Mouse (Mus musculus): ENCODE measurements around the gene Rfc1. TPM values are rescaled to one million over a fixed set of nuclear protein-coding genes. Genes with fewer than 3 reads are reported as not detected.
"Not testable (repeated sequence)": the region's sequence is repeated elsewhere in the genome, so short reads cannot be mapped to it uniquely, and the experiment has no call there.

Gene Rfc1
- polyA plus RNA-seq, 1 experiment from 2014 or later: 54.3 TPM

GRCm38 (mm10) chr5:65294270-65294669, 41.2 kb downstream of the Rfc1 start:
- Histone ChIP-seq H3K4me3 (no peak overlapping the region), H3K27me3 (ENCODE audit: insufficient read depth, poor library complexity, severe bottlenecking) (no peaks in the 10 kb centered on the region), H3K9me3 (no peaks in the 10 kb centered on the region), H3K4me1 (replicated peaks) (no peaks in the 10 kb centered on the region), H3K27ac (no peak overlapping the region), H3K36me3 (peaks cover 97% of the 10 kb centered on the region)
- DNase-seq (ENCODE audit: low spot score): no peak
- WGBS: 78% methylated on average over 2 of the region's 2 CpGs

DNA sequence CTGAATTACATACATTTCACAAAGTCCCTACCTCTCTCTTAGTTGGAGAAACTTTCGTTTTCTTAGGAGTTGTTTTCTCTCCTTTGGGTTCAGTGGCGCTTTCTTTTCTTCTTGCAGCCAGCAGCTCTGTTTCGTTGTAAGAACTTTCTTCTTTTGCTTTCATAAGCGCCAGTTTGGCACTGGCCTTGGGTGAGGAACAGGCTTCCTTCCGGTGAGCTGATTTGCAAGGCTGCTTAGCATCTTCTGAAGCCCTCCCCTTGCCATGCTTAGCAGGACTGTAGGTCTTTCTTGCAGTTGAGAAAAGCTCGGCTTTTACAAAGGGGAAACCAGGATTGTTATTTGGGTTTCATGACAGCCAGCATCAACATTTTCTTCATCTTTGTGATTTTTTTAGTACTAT, 41.8 kb downstream of the Rfc1 start:
- DNase-seq (ENCODE audit: low spot score): no peak
- Histone ChIP-seq H3K9me3 (no peaks in the 10 kb centered on the region), H3K27me3 (ENCODE audit: insufficient read depth, poor library complexity, severe bottlenecking) (no peaks in the 10 kb centered on the region), H3K4me1 (replicated peaks) (no peaks in the 10 kb centered on the region), H3K27ac (no peak overlapping the region), H3K36me3 (peaks cover 96% of the 10 kb centered on the region), H3K4me3 (no peak overlapping the region)
- 91% methylated on average over 6 of the region's 6 CpGs for WGBS

DNA sequence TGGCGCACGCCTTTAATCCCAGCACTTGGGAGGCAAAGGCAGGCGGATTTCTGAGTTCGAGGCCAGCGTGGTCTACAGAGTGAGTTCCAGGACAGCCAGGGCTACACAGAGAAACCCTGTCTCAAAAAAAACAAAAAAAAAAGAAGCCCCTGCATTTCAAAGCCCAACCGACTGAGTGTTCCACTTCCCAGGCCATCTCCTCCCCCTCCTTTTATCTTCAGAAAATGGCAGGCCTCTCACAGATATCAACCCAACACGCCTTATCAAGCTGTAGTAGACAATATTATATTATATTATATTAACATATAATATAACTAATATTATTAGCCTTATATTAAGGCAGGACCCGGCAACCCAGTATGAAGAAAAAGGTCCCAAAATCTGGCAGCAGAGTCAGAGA, 46.5 kb downstream of the Rfc1 start:
- H3K9me3 ChIP-seq; H3K27me3 ChIP-seq (ENCODE audit: insufficient read depth, poor library complexity, severe bottlenecking); H3K4me3 ChIP-seq; DNase-seq (ENCODE audit: low spot score); H3K4me1 ChIP-seq (replicated peaks); H3K27ac ChIP-seq: not testable (repeated sequence)
- WGBS: 93% methylated on average over 8 of the region's 8 CpGs
- peaks cover 95% of the 10 kb centered on the region for H3K36me3 ChIP-seq

DNA sequence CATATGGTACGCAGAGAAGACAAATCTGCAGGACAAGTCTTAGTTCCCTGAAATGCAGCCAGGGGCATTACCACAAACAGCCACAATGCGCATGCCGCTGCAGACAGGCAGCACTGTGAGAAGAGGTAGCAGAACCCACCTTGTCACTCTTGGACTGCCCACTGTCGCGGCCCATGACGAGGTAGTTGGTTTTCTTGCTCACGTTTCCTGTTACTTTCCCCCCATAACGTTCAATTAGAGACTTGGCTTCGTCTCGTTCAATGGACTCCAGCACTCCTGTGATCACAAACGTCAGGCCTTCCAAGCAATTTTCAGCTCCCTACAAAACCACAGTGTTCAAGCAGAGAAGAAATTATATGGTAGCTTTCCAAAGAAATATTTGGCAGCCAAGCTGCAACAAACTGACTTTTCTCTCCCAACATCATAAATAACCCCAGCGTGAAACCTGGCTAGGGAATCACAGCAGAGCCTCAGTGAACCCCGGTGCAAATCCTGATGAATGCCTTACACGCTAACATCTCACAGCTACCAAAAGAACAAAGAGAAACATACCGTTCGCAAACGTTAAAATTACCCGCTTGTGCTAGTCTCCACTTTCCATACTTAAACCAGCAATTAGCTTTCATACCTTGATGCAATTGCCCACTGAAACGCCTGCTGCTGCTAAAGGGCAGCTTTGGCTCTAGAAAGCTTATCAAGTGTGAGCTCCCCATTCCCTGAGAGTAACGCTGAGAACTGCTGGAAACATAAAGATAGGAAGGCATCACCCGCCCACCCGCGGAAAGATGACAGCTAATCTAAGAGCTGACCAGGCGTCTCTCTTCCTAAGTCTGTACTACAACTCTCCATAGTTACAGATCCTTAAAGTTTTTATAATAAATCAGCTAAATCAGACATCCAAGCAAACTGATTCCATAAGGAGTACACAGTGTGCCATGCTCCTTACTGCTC, 47.4 kb downstream of the Rfc1 start:
- Histone ChIP-seq H3K9me3 (no peaks in the 10 kb centered on the region), H3K36me3 (peaks cover 95% of the 10 kb centered on the region), H3K27ac (no peak overlapping the region), H3K27me3 (ENCODE audit: insufficient read depth, poor library complexity, severe bottlenecking) (no peaks in the 10 kb centered on the region), H3K4me3 (no peak overlapping the region), H3K4me1 (replicated peaks) (no peaks in the 10 kb centered on the region)
- DNase-seq (ENCODE audit: low spot score): no peak
- WGBS: 93% methylated on average over 24 of the region's 24 CpGs

- Histone ChIP-seq H3K36me3 (peaks cover 78% of the 10 kb centered on the region), H3K9me3 (no peaks in the 10 kb centered on the region), H3K4me3 (no peak overlapping the region), H3K27ac (no peak overlapping the region), H3K27me3 (ENCODE audit: insufficient read depth, poor library complexity, severe bottlenecking) (no peaks in the 10 kb centered on the region), H3K4me1 (replicated peaks) (no peaks in the 10 kb centered on the region)
- peak; percentile 10 for DNase-seq (ENCODE audit: low spot score)
- 97% methylated on average over 3 of the region's 3 CpGs for WGBS
These were observed 51.3 kb downstream of the Rfc1 start for GRCm38 (mm10) chr5:65284171-65284570.

GRCm38 (mm10) chr5:65281216-65281615, 54.3 kb downstream of the Rfc1 start:
- Histone ChIP-seq H3K27ac (no peak overlapping the region), H3K27me3 (ENCODE audit: insufficient read depth, poor library complexity, severe bottlenecking) (no peaks in the 10 kb centered on the region), H3K4me3 (no peak overlapping the region), H3K36me3 (peaks cover 79% of the 10 kb centered on the region), H3K4me1 (replicated peaks) (no peaks in the 10 kb centered on the region), H3K9me3 (no peaks in the 10 kb centered on the region)
- 95% methylated on average over 3 of the region's 3 CpGs for WGBS
- DNase-seq (ENCODE audit: low spot score): no peak

- H3K27me3 ChIP-seq (ENCODE audit: insufficient read depth, poor library complexity, severe bottlenecking): no peaks in the 10 kb centered on the region
- WGBS: 92% methylated on average over 6 of the region's 6 CpGs
- DNase-seq (ENCODE audit: low spot score): no peak
- no peak overlapping the region for H3K27ac ChIP-seq
- H3K4me3 ChIP-seq: no peak overlapping the region
- peaks cover 79% of the 10 kb centered on the region for H3K36me3 ChIP-seq
- H3K4me1 ChIP-seq (replicated peaks): no peaks in the 10 kb centered on the region
- no peaks in the 10 kb centered on the region for H3K9me3 ChIP-seq
These were observed 56.3 kb downstream of the Rfc1 start for GRCm38 (mm10) chr5:65279133-65279651.

GRCm38 (mm10) chr5:65273966-65274365, 61.5 kb downstream of the Rfc1 start:
- H3K36me3 ChIP-seq: peaks cover 97% of the 10 kb centered on the region
- H3K27me3 ChIP-seq (ENCODE audit: insufficient read depth, poor library complexity, severe bottlenecking): no peaks in the 10 kb centered on the region
- H3K4me3 ChIP-seq: no peak overlapping the region
- DNase-seq (ENCODE audit: low spot score): no peak
- H3K27ac ChIP-seq: no peak overlapping the region
- WGBS: 85% methylated on average over 3 of the region's 3 CpGs
- H3K9me3 ChIP-seq: no peaks in the 10 kb centered on the region
- H3K4me1 ChIP-seq (replicated peaks): no peaks in the 10 kb centered on the region

GRCm38 (mm10) chr5:65257910-65258505, 77.5 kb downstream of the Rfc1 start:
- H3K4me1 ChIP-seq (replicated peaks): no peaks in the 10 kb centered on the region
- H3K4me3 ChIP-seq: no peak overlapping the region
- DNase-seq (ENCODE audit: low spot score): no peak
- peaks cover 87% of the 10 kb centered on the region for H3K36me3 ChIP-seq
- H3K27ac ChIP-seq: no peak overlapping the region
- no peaks in the 10 kb centered on the region for H3K27me3 ChIP-seq (ENCODE audit: insufficient read depth, poor library complexity, severe bottlenecking)
- no peaks in the 10 kb centered on the region for H3K9me3 ChIP-seq
- 92% methylated on average over 14 of the region's 14 CpGs for WGBS

DNA sequence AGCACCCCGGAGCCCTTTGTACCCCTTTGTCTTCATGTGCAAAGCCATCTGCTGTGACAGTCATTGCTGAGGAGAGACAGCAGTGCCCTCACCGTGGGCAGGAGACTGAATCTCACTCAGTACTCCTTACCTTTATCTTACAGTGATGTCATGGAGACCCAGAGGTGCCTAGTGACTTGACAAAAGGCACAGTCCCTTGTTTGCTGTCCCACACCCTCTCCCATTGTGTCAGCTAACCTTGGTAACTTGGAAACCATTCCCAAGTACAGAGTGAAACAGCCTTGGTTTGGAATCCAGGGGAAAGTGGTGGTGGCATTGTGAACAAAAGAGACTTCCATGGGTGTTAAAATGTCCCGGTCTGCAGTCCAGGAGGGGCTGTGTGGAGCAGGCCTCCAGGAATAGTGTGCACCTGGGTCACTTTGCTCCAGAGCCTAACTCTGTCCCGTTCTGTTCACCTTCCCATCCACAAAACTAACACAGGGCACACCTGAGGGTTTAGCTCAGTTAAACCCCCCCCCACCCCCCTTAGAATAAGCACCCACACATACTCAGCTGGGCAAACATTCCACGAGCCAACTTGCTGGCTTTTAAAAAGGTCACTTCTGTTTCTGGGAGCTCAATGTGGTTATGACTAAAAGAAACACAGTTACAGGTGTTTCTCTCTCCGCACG, 85.2 kb downstream of the Rfc1 start:
- Histone ChIP-seq H3K36me3 (peaks cover 44% of the 10 kb centered on the region), H3K4me1 (replicated peaks) (peaks cover 7% of the 10 kb centered on the region), H3K27me3 (ENCODE audit: insufficient read depth, poor library complexity, severe bottlenecking) (no peaks in the 10 kb centered on the region), H3K9me3 (no peaks in the 10 kb centered on the region), H3K4me3 (no peak overlapping the region), H3K27ac (peak overlapping the region; percentile 75)
- WGBS: 68% methylated on average over 7 of the region's 7 CpGs
- peak; percentile 25 for DNase-seq (ENCODE audit: low spot score)

DNA sequence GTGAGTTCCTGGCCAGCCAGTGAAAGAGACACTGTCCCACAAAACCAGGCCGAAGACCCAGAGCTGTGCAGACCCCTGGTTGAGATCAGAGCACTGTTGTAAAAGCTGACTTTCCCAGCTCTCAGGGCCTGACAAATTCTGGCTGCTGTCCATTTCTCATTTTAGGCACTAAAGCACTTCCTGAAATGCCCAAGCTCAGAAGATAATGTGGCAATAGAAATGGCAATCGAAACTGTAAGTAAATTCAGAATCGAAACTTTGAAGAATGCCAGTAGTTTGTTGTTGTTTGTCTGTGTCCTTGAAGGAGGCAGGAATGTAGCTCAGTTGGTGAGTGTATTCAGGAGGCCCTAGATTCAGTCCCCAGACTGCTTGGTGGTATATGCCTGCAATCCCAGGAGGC, 88.2 kb downstream of the Rfc1 start:
- Histone ChIP-seq H3K36me3 (peaks cover 36% of the 10 kb centered on the region), H3K4me3 (no peak overlapping the region), H3K9me3 (no peaks in the 10 kb centered on the region), H3K27me3 (ENCODE audit: insufficient read depth, poor library complexity, severe bottlenecking) (no peaks in the 10 kb centered on the region), H3K4me1 (replicated peaks) (peaks cover 7% of the 10 kb centered on the region), H3K27ac (no peak overlapping the region)
- no peak for DNase-seq (ENCODE audit: low spot score)
- WGBS: 92% methylated on average over 3 of the region's 3 CpGs

GRCm38 (mm10) chr5:65242740-65243139, 92.7 kb downstream of the Rfc1 start:
- Histone ChIP-seq H3K27ac (no peak overlapping the region), H3K4me3 (no peak overlapping the region), H3K4me1 (replicated peaks) (no peaks in the 10 kb centered on the region), H3K36me3 (peaks cover 32% of the 10 kb centered on the region), H3K9me3 (no peaks in the 10 kb centered on the region), H3K27me3 (ENCODE audit: insufficient read depth, poor library complexity, severe bottlenecking) (no peaks in the 10 kb centered on the region)
- WGBS: 63% methylated on average over 5 of the region's 5 CpGs
- DNase-seq (ENCODE audit: low spot score): peak; percentile 18
